Mouse (Mus musculus) forebrain, embryonic 12.5 days (tissue): ENCODE results near the gene Tmbim1. TPM values are rescaled to one million over a fixed set of nuclear protein-coding genes. Genes with fewer than 3 reads are reported as not detected.

Experiments
- ATAC-seq: fragments of 200-750 bp; cut with Nextera tagmentation; 2 replicates; pipeline ENCODE4 v1.8.0; 2017; ENCODE audit warnings: moderate TSS enrichment; ENCODE audit not compliant: low FRiP score
- H3K27ac ChIP-seq: fragments of 300-500 bp; sonication (generic); 2 replicates; pipeline ENCODE4 v1.5.1; 2016; ENCODE audit warnings: mild to moderate bottlenecking
- H3K27me3 ChIP-seq: fragments of 300-500 bp; sonication (generic); 2 replicates; pipeline ENCODE4 v1.6.1; 2016; ENCODE audit warnings: mild to moderate bottlenecking
- H3K36me3 ChIP-seq: fragments of 300-500 bp; sonication (generic); replicated peaks from 2 replicates; pipeline ENCODE4 v1.6.1; 2016; ENCODE audit warnings: mild to moderate bottlenecking
- H3K4me1 ChIP-seq: fragments of 300-500 bp; sonication (generic); 2 replicates; pipeline ENCODE4 v1.6.1; 2016
- H3K4me2 ChIP-seq: fragments of 300-500 bp; sonication (generic); 2 replicates; pipeline ENCODE4 v1.6.1; 2016; ENCODE audit warnings: mild to moderate bottlenecking, moderate library complexity
- H3K4me3 ChIP-seq: fragments of 300-500 bp; sonication (generic); replicated peaks from 2 replicates; pipeline ENCODE4 v1.5.1; 2016; ENCODE audit warnings: mild to moderate bottlenecking
- H3K9ac ChIP-seq: fragments of 300-500 bp; sonication (generic); 2 replicates; pipeline ENCODE4 v1.6.1; 2016; ENCODE audit warnings: mild to moderate bottlenecking
- H3K9me3 ChIP-seq: fragments of 300-500 bp; sonication (generic); 2 replicates; pipeline ENCODE4 v1.6.1; 2016
- WGBS: fragments of 180-500 bp; shearing (Covaris S2); methylation state at CpG from one replicate; pipeline ENCODE4 v1.1.7; 2016; 5-methylcytosine and 5-hydroxymethylcytosine counted together
- polyA plus RNA-seq: library from polyadenylated mRNA; unstranded; fragments of >200 nt; fragmentation: Nextera tagmentation; extraction: Ambion mirVana; gene quantifications from 2 replicates; pipeline ENCODE4 v1.2.1, GENCODE M21; 2016

The Tmbim1 gene
- polyA plus RNA-seq, 1 experiment from 2014 or later, result 7.9 TPM

DNA sequence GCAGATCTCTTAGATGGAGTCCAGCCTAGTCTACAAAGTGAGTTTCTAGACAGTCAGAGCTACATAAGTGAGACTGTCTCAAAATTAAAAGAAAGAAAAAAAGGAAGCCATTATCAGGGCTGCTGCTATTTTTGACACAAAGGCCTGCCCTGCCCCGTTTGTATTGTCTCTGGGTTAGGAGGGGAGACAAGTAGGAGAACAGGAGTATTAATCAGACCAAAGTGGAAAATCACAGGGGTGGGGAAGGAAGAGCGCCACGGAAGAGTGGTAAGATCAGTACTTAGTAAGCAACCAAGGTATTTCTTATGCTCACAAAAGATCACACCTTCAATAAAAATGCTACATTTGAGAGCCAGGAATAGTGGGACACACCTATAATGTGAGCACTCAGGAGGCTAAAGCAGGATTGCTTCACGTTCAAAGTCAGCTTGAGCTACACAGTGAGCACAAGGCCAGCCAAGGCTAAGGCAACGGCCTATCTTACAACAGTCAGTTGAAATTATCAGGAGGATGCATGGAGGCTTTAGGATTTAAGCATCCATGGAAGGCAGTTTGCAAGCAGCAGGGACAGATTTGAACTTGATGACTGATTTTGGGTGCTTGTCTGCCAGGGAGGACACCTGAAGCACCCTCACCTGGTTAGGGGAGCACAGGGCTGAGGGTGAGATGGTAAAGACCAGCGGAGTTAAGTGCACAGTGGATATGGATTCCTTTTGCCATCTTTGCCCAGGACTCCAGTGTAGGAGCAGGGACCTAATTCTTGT, 4.9 kb downstream of the Tmbim1 start:
- no peak overlapping the region for H3K4me2 ChIP-seq
- no peak overlapping the region for H3K4me3 ChIP-seq
- H3K27me3 ChIP-seq, result peaks cover 18% of the 10 kb centered on the region
- H3K9me3 ChIP-seq, result no peaks in the 10 kb centered on the region
- peaks cover 23% of the 10 kb centered on the region for H3K4me1 ChIP-seq
- WGBS, result 82% methylated on average over 6 of the region's 6 CpGs
- no peak overlapping the region for H3K9ac ChIP-seq
- peaks cover 4% of the 10 kb centered on the region; the same call in 1 of the 2 replicates for H3K36me3 ChIP-seq
- no peak overlapping the region for H3K27ac ChIP-seq
- ATAC-seq, result no peak

DNA sequence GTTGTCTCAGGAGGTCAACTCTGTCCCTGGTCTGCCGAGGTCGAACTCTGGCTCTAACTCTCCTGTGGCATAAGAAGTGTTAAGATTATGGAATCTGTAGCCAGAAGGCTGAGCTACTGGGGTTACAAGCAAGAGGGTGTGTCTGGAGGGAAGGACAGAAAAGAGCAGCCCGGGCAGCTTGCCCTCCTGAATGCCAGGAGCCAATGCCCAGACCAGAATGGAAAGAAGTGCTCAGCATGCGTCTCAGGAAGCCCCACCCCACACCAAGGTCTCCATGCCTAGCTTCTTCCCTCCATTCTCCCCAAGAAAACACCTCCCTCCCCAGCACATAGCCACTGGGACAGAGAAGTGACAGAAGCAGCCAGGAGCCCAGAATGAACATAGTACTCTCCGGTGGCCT, 6.4 kb downstream of the Tmbim1 start:
- H3K27ac ChIP-seq, result no peak overlapping the region
- peaks cover 25% of the 10 kb centered on the region for H3K4me1 ChIP-seq
- no peak for ATAC-seq
- 81% methylated on average over 5 of the region's 5 CpGs for whole genome bisulfite sequencing
- H3K9me3 ChIP-seq, result no peaks in the 10 kb centered on the region
- no peak overlapping the region for H3K4me3 ChIP-seq
- peaks cover 12% of the 10 kb centered on the region for H3K27me3 ChIP-seq
- H3K4me2 ChIP-seq, result no peak overlapping the region
- no peak overlapping the region for H3K9ac ChIP-seq
- peaks cover 6% of the 10 kb centered on the region for H3K36me3 ChIP-seq

DNA sequence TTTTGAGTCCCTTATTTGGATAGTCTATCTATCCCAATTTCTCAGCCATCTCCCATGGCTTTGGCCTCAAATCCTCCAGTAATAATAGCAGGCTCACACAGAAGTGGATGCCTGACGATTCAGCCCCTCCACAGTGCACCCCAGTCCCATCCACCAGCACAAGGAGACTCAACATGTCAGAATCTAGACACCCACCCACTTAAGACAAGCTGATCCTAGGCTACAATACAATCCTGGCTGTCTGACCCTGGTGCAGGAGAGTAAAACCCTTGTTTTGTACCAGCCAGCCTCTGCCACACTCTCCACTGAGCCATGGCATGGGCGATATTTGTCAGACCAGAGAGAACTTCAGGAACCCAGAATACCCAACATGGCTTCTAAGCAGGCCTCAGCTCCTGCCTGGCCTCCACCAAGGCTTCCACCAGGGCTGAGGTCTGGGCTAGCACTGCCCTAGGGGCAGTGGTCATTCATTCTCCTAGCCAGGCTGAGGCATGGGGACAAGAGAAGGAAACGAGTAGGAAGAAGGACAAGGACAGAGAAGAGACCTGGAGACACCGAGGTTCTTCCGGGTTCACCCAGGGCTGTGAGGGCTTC, 7.2 kb downstream of the Tmbim1 start:
- WGBS, result 85% methylated on average over 5 of the region's 5 CpGs
- Histone ChIP-seq H3K27me3 (peaks cover 5% of the 10 kb centered on the region; the same call in 1 of the 2 replicates), H3K4me2 (no peak overlapping the region), H3K9me3 (no peaks in the 10 kb centered on the region), H3K36me3 (peaks cover 8% of the 10 kb centered on the region), H3K27ac (no peak overlapping the region), H3K4me1 (peaks cover 18% of the 10 kb centered on the region), H3K4me3 (no peak overlapping the region), H3K9ac (no peak overlapping the region)
- no peak for ATAC-seq

DNA sequence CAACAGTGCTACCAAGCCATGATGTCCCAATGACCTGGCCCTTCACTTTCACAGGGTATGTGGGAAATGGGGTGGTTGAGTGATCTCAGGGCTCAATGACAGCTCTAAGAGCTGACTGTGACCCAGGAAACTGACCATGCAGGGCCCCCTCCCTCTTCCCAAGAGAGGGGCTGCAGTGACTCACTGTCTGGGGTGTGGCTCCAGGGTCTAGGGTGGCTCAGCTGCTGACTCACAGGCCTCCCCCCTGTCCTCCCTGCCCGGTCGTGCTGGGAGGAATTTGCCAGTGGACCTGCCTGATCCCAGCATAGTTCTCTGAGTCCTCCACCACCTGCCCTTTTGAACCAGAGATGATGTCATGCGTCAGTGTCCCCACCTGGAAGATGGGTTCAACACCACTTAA, 8.2 kb downstream of the Tmbim1 start:
- WGBS, result 81% methylated on average over 3 of the region's 3 CpGs
- Histone ChIP-seq H3K4me3 (no peak overlapping the region), H3K9ac (no peak overlapping the region), H3K4me2 (no peak overlapping the region), H3K9me3 (no peaks in the 10 kb centered on the region), H3K27me3 (no peaks in the 10 kb centered on the region), H3K4me1 (peaks cover 17% of the 10 kb centered on the region), H3K36me3 (peaks cover 11% of the 10 kb centered on the region), H3K27ac (no peak overlapping the region)
- no peak for ATAC-seq

DNA sequence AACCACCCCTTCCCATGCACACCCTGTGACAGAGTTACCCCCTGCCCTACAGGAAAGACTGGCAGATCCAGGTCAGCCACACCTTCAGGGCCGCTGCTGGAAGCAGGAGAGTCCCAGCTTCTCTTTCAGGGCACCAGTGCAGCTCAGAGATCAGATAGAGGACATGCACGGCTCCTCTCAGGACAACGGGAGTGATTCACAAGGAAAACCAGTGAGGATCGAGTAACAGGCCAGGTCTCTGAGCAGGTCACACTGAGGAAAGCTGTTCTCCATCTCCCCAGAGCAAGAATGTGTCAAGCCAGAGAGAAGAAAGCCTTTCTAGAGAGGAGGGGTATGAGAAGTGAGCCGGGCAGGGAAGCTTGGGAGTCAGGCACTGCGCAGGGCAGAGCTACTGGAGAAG, 8.9 kb downstream of the Tmbim1 start:
- Histone ChIP-seq H3K27ac (peak overlapping the region; percentile 80; the same call in 1 of the 2 replicates), H3K9me3 (no peaks in the 10 kb centered on the region), H3K9ac (no peak overlapping the region), H3K4me1 (peaks cover 17% of the 10 kb centered on the region), H3K4me2 (peak overlapping the region; percentile 3; the same call in 1 of the 2 replicates), H3K36me3 (peaks cover 17% of the 10 kb centered on the region), H3K27me3 (no peaks in the 10 kb centered on the region), H3K4me3 (no peak overlapping the region)
- WGBS, result 73% methylated on average over 6 of the region's 6 CpGs
- ATAC-seq, result no peak

DNA sequence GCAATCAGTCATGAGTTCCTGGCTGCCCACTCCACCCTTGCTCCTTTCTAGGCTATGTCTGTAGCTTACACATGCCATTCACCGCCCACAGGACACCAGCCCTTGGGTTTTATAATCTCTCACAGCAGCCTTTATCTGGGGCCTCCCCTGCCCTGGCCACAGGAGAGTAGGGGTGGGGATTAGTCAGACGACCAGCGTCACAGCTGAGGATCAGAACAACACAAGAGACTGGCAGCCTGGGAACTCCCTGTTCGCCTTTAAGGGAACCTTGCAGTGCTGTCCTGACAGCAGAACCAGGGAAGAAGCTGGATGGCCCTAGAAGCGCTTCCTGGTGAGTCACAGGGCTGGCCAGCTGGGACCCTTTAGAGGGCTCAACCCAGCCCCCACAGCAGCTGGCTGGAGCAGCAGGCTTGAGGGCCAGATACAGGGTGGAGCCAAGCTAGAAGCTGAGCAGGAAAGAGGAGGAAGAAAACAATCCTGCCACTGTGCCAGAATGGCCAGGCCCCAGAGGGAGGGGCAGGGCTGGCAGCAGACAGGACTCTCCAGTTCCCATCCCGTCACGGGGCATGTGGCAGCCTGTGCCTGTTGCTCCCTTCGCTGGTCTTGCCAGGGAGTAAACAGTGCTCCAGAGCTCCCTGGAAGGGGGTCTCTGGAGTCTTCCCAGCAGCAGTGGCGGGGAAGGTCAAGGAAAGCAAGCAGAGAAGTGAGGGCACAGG, 9.8 kb downstream of the Tmbim1 start:
- peak; percentile 65 for ATAC-seq
- no peaks in the 10 kb centered on the region for H3K9me3 ChIP-seq
- 25% methylated on average over 9 of the region's 9 CpGs for WGBS
- H3K4me3 ChIP-seq, result no peak overlapping the region
- H3K36me3 ChIP-seq, result peaks cover 19% of the 10 kb centered on the region
- H3K4me1 ChIP-seq, result peaks cover 17% of the 10 kb centered on the region
- H3K27me3 ChIP-seq, result no peaks in the 10 kb centered on the region
- H3K9ac ChIP-seq, result no peak overlapping the region; the same call in 1 of the 2 replicates
- H3K4me2 ChIP-seq, result 0 out of 2 replicates have a peak overlapping the region, but pooled peaks have one; percentile 3
- H3K27ac ChIP-seq, result peak overlapping the region; percentile 80

DNA sequence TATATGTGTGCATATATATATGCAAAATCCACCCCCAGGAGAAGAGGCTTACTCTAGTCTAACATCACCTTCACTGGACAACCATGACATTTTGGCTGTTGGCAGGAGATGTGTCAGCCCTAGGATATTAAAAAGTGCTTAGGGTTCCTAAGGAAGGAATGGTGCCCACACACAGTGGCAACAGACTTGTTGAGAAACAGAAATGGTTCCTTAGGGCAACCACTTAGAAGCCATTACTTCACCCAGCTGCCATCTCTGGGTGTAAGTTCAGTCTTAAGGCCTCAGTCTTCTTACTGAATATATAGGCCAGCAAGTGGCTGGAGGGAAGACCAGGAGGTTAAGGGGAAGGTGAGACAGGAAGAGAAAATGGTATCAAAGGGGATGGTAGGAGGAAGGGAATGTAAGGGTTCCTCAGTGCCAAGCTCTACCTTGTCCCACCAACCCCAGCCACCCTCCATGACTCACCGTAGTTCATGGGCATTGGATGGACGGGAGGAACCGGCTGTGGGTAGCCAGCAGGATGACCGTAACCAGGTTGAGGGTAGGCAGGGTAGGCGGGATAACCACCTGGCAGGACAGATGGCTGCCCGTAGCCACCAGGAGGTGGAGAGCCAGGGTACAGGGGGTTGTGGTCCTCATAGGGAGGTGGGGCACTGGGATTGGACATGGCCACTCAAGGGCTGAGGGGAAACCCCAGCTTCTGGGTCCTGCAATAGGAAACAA, 10.5 kb downstream of the Tmbim1 start:
- H3K4me1 ChIP-seq, result peaks cover 17% of the 10 kb centered on the region
- WGBS, result 90% methylated on average over 6 of the region's 6 CpGs
- peak overlapping the region; percentile 80 for H3K27ac ChIP-seq
- H3K36me3 ChIP-seq, result peaks cover 26% of the 10 kb centered on the region
- no peak overlapping the region for H3K4me2 ChIP-seq
- no peak for ATAC-seq
- H3K27me3 ChIP-seq, result no peaks in the 10 kb centered on the region
- no peak overlapping the region for H3K4me3 ChIP-seq
- H3K9me3 ChIP-seq, result no peaks in the 10 kb centered on the region
- no peak overlapping the region; the same call in 1 of the 2 replicates for H3K9ac ChIP-seq

DNA sequence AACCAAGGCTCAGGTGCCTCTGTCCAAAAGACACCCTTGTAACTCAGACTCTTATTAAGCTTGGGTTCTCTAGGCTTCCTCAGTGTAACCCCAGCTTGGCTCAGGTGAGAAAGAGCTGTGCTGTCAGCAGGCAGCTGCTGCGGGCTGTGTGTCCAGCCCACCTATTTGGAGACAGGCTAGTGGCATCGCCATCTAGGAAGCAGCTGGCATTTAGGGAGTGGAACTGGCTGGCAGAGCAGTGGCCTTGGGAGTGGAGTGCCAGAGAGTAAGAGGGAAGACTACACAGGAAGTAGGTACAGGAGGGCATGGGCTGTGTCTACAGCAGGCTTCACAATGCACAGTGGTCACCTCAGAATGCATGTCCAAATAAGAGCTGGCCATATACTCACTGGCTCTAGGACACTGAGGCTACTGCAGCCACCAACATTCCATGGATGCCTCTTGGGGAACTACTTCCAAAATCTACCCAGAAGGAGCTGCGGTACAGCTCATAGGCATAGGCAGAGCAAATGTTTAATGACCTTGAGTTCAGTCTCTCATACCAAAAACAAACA, 11.3 kb downstream of the Tmbim1 start:
- H3K9me3 ChIP-seq, result no peaks in the 10 kb centered on the region
- H3K27ac ChIP-seq, result no peak overlapping the region
- no peak overlapping the region for H3K4me3 ChIP-seq
- H3K27me3 ChIP-seq, result no peaks in the 10 kb centered on the region
- no peak for ATAC-seq
- H3K4me1 ChIP-seq, result peaks cover 17% of the 10 kb centered on the region
- H3K4me2 ChIP-seq, result no peak overlapping the region
- H3K36me3 ChIP-seq, result peaks cover 33% of the 10 kb centered on the region
- WGBS, result 95% methylated on average over 3 of the region's 3 CpGs
- no peak overlapping the region for H3K9ac ChIP-seq

DNA sequence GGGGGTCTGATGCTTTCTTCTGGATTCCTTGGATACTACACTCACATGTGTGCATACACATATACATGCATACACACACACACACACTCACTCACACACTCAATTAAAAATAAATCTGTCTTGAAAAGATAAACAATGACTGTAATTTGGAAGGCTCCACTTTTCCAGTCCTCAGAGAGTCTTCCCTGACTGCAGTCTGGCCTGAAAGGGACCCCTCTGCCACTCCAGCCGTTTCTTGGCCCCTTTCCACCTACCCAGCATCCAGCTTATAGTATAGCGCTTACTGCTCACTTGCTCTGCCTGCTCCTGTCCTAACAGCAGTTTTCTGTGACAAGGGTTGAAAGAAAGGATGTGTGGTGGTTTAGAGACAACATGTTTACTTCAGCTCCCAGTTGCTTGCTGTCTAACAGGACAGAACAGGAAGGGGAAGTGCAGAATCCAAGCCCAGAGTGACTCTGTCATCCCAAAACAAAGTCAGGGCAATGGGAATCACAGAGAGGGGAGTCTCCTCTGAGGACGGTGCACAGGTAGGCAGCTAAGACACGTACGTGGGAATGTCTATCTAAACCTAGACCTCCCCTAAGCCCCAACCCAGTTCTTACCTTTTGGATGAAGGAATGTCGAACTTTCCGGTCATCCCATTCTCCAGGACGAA, 12.0 kb downstream of the Tmbim1 start:
- no peak for ATAC-seq
- peaks cover 41% of the 10 kb centered on the region for H3K36me3 ChIP-seq

DNA sequence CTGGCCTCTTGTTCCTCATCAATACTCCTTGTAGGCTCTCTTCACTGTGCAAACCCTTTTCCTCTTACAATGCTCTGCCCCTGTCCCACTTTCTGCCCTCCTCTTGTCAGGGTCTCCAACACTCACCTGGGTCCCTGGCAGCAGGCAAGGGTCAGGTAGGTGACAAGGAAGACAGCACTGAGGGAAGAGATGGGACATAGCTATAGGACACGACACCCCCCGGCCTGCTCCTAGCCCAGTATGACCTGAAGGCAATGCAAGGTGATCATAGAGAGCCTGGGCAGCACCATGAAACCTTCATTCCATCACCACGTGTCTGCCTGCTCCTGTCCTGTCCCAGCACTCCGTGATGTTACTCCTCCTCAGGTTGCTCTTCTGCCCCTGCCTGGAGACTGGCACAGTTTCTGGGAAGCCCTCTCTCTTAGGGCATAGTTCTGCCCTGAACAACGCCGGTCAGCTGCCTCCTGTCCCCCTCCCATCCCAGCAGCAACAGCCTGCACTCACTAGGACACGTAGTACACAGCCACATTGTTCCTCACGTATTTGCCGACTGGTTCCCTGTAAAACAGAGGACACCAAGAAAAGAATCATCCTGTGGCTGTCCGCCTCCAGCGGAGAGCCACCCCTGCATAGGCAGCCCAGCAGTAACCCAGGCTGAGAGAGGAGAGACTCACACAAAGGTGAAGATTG, 12.9 kb downstream of the Tmbim1 start:
- H3K4me2 ChIP-seq, result no peak overlapping the region
- no peak overlapping the region for H3K9ac ChIP-seq
- ATAC-seq, result no peak
- 90% methylated on average over 11 of the region's 11 CpGs for WGBS
- no peaks in the 10 kb centered on the region for H3K9me3 ChIP-seq
- no peaks in the 10 kb centered on the region for H3K27me3 ChIP-seq
- H3K4me3 ChIP-seq, result no peak overlapping the region
- H3K27ac ChIP-seq, result no peak overlapping the region
- H3K4me1 ChIP-seq, result peaks cover 17% of the 10 kb centered on the region
- H3K36me3 ChIP-seq, result peaks cover 44% of the 10 kb centered on the region

More for the DNA sequence above, 12.0 kb downstream of the Tmbim1 start:
- H3K4me1 ChIP-seq, result peaks cover 17% of the 10 kb centered on the region
- no peak overlapping the region for H3K4me3 ChIP-seq
- H3K27me3 ChIP-seq, result no peaks in the 10 kb centered on the region
- 93% methylated on average over 8 of the region's 8 CpGs for WGBS
- H3K27ac ChIP-seq, result no peak overlapping the region
- no peak overlapping the region for H3K4me2 ChIP-seq
- H3K9me3 ChIP-seq, result no peaks in the 10 kb centered on the region
- no peak overlapping the region for H3K9ac ChIP-seq

DNA sequence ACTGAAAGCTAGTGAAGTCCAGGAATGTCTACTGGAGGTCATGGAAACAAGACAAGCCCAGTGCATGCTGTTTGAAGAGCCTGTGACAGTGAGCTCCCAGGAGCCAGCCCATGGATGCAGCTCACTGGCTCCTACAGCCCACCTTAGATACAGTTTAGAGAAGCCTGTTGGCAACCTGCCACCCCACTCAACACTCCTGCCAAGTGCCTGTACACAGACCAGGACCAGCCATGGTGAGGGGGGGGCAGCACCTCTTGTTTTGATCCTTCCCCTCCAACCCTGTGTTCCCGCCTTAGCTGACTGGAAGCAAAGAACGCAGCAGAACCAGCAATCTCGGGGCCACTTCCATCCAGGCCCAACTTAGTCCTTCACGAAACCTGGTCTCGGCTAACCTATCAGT, 15.3 kb downstream of the Tmbim1 start:
- Histone ChIP-seq H3K4me2 (no peak overlapping the region), H3K9ac (no peak overlapping the region), H3K9me3 (no peaks in the 10 kb centered on the region), H3K4me1 (peaks cover 14% of the 10 kb centered on the region), H3K4me3 (no peak overlapping the region), H3K36me3 (peaks cover 41% of the 10 kb centered on the region), H3K27me3 (no peaks in the 10 kb centered on the region), H3K27ac (no peak overlapping the region)
- ATAC-seq, result no peak
- WGBS, result 91% methylated on average over 5 of the region's 5 CpGs
